Mouse (Mus musculus) kidney, postnatal 36 days (tissue): Measurements from ENCODE around the gene Tmc1.

Experiments
- DNase-seq, 2 experiments: peaks; one replicate each; pipeline ENCODE4 v3.0.0; 2021 to 2022; ENCODE audit warnings: mixed read lengths in 2 of 2

Gene Tmc1

DNA sequence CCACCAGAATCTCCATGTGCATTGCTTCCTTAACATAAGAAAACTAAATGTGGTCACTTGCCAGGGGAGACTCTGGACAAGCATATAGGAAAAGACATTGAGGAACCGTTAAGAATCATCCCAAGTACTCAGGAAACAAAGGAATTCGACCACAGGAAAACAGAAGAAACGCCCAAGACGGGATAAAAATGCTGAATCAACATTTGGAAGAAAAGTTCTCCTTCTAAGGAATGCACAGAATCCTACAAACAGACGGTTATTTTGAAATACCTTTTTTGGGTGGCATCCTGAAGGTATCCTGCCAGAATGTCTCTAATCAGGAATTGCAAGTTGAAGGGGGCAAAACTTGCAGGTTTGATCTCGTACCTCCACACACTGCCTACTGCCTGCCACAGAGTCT lies at the start of gene Tmc1:
Gene Tmc1 (minus strand): TSS at position 329 of the 400 bp plus-strand sequence.
- no peak for DNase-seq

DNA sequence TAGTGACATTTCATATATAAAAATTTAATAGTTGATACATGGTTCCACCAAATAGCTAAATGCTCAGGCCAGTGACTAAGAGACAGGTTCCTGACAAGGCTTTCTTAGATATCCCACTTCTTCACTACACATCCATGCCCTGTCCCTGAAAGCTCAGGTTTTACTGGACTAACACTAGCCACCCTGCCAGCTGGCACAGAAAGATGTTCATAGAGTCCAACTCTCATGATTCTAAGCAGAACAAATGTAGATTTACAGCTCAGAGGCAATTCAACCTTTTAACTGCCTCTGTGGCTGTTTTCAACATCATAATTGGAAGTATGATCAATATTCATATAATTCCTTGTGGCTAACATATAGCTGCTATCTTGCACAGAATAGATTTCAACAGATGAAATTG lies 47.5 kb upstream of the Tmc1 start:
- DNase-seq = peak; percentile 8 to 35

DNA sequence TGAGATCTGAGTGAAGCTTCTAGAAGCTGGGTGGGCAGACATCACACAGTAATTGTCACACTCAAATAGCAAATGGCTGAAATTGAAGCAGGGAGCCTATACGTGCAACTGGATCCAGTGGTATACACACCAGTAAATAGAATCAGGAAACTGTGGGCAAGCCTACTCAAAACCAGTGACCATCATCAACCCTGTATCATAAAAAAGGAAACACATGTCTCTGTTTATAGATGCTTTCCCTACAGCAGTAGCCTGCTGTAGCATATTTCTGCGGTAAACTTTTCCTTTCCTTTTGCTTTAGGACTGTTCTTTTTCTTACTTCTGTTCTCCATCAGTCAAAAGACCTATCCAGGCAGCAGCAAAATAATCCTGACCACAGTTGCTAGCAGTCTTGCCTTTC lies 25.2 kb upstream of the Tmc1 start:
- DNase-seq = no peak

DNA sequence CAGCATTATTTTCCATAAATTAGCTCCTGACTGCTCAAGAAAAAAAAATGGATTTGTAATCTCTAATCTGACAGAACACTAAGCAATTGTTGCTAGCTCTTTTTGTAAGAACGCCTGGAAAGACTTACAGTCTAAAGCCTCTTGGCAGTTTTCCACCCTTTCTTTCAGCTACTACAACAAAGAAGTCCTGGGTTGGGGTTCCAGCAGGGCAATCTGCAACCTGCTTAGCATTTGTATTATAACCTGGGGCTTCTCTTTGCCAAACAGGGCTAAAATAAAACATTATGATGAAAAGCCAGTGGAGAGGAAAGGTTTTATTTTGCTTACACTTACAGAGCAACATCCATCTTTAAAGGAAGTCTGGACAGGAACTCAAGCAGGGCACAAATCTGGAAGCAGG lies 24.1 kb upstream of the Tmc1 start:
- no peak for DNase-seq

DNA sequence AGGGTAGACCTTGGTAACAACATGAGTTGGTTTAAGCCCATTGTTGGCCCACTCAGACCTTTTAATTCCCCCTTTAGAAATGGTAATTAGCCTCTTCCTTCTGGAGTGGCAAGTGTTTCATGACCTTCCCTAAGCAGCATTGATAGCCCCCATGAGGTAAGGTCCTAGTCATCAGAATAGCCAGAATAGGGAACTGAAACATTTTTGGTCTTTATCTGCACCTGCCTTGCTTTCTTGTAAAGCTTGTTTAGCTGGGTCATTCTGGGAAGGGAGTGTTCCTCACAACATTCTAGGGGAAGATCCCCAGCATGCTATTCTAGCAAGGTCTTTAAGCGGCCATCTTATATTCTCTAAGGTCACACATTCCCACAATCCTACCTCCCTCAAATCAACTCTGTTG lies 17.9 kb upstream of the Tmc1 start:
- DNase-seq = no peak

DNA sequence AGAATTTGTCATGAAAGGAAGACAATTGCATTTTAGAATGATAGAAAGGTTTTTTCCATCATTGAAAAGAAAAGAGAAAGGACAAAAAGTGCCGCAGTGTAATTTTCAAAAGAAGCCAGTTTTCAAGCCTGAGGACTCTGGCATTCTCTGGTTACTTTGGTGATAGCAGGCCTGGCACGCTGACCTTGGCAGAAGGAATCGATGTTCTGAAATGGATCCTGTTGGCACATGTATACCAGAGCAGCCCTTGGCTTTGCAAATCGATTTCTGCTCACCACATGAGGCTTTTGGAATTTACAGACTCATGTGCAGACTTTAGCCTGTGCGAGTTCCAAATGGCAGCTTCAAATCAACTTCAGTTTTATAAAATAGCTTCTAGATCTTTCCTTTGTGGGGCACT lies 813 bp upstream of the Tmc1 start:
- no peak for DNase-seq

DNA sequence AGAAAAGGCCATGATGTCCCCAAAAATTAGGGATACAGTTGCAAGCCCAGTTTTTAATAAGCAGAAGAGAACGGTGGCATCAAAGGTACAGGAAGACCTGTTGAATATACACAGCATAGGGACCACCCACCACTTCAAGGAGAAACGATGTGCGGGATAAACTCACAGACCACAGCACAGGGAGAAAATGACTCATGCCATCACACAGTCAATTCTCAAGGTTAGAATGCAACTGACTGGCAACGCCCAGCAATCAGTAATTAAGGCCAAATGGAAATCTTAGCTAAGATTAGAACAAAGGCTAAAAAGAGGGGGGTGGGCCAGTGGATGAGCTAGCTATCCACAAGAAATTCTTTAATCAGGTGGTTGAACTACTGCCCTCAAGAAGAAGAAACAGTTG lies 9.6 kb downstream of the Tmc1 start:
- no peak for DNase-seq

DNA sequence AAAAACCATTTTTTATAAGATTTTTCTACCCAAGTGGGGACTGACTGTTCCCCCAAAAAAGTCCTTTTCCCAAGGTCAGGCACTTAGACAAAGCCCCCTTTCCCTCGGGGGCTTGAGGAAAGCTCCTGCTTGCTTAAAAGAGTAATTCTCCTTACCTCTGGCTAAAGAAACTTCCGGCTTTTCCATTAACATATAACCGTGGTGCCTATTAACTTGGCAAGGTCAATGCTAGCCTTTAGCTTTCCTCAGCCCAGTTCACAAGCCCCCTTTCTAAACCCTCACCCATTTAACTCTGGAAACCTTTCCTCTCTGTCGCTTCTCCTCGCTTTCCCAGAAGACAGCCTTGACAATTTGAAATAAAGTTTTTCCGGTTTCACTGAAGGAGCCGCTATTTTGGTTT lies 29.7 kb downstream of the Tmc1 start:
- DNase-seq = no peak

DNA sequence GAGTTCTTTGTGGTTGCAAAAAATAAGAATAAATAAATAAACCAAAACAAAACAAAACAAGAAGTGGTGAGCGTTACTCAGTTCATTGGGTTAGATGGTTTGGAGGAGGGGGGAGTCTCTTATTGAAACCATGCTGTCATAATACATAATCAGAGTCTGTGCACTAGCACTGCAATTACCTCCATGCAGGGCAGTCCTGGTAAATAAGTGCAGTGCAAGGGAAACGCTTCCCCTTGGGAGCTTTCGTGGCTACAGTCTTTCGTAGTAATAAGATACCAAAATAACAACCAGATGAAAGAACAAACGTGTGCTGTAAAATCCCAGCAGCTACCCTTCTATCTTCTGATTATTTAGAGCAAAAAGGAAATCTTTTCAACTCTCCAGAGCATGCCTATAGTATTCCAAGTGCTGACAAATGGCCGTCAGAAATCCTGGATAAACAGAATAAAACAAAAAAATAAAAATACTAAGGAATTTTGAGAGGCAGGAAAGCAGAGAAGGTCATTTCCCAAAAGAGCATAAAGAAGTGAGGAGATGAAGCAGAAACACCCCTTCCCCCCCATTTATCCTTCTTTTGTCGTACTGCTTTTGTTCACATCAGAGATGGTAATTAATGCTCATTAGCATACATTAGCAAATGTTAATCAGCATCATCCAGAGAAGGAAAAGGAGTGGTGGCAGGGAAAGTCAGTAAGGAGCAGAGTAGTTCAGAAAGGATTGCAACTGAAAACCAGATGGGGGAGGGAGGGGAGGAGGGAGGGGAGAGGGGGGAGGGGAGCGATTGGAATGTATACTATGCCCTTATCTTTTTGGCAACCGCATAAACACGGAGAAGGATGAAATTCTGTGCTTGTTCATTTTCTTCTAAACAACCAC lies 30.4 kb downstream of the Tmc1 start:
- no peak for DNase-seq

DNA sequence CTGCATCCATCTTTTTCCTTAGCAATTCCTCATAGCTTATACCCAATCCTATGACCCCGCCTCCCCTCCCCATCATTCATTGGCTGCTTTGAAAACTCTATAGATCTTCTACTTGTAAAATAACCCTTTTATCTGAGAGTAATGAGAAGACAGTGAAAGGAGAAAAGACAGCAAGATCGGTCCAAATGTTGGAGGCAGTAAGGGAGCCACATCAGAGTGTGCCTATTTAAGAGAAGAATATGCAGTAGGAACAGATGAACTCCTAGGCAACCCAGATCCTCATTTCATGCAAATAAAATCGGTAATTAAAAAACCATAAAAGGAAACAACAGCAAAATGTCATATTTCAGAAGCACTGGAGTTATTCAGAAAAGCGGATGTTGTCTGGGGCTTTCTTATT lies 35.8 kb downstream of the Tmc1 start:
- DNase-seq = no peak

DNA sequence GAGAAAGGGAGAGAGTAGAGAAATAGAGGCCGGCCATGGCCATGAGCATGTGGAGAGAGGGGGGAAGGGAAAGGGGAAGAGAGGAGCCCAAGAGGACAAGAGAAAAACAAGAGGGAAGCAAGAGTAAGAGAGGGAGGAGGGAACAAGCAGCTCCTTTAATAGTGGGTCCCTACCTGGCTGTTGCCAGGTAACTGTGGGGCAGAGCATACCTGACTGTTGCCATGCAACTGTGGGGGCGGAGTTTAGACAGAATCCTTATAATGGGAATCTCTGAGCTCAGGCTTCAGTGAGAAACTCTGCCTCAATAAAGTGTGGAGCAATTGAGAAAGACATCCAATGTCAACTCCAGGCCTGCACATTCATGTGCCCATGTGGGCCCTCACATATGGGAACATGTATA lies 38.9 kb downstream of the Tmc1 start:
- DNase-seq = no peak

DNA sequence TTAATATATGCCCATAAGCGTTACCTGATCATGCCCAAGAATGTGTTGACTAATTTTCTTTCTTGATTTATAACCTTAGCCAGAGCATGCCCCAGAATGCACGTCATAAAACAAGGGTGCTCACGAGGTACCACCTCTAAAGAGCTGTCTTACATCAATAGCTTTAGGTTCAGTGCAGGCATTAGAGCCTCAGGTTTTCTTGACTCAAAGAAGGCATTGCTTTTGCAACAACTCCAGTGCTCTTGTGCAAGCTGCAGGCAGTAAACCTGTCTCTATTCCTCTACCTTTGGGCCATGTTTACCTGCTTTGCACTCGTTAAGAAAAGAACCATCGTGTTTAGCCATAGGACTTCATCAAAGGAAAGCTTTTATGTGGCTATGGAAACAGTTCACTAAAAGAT lies 43.6 kb downstream of the Tmc1 start:
- DNase-seq = no peak

DNA sequence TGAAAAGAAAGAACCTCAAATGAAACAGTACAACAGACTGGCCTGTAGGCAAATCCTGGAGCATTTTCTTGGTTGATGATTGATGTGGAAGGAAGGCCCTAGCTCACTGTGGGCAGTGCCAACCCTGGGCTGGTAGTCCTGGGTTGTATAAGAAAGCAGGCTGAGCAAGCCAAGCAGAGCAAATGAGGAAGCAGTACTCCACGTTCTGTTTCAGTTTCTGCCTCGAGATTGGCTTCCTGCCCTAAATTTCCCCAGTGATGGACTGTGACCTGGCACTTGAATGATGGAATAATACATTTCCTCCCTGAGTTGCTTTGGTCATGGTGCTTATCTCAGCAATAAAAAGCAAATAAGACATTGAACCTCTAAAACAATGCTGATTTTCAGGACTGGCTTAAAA lies 72.8 kb downstream of the Tmc1 start:
- DNase-seq = peak in 1 of 2 experiments; percentile 64

DNA sequence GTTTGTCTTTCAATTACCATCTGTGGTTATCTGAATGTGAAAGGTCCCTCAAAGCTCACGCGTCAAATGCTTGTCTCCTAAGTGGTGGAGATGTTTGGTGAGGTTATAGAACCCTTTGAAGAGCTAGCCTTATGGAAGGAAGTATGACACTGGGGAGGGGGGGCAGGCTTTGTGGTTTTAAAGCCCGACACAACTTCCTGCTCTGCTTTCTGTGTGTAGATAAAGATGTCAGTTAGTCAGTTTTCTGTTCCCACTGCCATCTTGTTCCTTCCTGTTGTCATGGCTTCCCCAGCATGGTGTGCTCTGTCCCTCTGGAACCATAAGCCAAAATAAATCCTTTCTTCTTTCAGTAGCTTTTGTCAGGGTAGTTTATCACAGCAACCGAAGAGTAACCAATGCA lies 78.1 kb downstream of the Tmc1 start:
- no peak for DNase-seq

DNA sequence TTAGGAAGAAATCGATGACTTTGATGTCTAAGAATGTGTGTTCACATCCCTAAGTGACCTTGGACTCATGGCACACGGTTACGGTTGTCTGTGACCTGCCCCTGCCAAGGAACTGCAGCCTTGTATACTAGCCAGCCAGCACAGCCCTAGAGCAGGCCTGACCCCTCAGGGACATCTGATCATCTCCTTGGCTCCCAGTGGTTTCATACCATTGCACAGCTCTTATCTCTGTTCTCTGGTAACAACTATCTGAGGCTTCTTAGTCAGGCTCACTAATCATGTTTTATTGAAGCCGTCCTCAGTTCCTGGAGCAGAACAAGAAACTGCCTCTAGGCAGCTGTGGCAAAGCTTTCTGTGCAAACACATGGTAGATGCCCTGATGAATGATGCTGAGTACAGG lies 92.2 kb downstream of the Tmc1 start:
- DNase-seq = no peak

DNA sequence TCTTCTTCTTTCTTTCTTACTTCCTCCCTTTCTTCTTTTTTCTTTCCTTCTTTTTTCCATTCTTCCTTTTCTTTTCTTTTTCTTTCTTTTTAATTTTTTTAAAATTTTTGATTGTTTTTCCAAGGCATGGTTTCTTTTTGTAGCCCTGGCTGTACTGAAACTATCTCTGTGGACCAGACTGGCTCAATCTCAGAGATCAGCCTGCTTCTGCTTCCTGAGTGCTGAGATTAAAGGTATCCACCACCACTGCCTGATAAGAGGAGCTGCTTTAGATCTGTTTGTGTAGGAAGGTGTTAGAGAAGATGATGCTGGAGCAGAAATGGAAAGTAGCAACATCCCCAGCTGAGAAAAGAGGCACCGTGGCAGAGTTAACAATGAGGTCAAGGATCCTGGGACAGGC lies 93.7 kb downstream of the Tmc1 start:
- DNase-seq = no peak

DNA sequence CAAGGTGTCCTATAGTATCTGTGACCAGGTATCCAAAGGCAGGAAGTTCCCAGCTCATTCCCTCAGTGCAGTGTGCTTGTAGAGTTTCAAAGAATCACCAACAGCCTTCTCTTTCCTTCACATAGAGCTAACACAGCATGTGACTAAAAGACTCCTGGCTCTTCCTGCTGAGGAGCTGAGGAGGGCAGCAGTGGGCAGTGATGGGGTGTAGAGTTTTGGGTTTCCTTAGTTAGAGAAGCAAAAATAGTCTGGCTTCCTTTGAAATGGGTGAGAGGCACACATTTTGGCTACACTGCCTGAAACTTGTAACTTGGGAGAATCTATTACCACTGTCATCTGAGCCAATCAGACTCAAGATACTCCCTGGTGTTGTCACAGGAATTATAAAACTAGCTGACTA lies 96.2 kb downstream of the Tmc1 start:
- DNase-seq = no peak

DNA sequence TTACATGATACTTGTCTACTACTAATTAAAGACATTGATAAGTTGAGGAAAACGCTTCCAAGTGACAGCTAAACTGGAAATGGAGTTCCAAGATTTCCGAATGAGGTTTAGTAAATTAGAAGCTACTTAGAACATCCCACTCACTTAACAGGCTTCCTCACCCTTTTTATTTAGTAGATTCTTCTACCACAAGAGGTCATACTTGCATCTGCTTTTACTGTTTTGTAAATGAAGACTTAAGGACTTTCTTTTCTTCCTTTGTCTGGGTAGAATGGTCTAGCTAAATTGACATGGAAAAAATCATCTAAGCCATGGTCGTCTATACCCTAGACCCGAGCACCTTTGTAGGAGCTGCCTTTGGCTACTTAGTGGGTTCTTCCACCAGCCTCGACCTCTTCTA lies 105.1 kb downstream of the Tmc1 start:
- no peak for DNase-seq

DNA sequence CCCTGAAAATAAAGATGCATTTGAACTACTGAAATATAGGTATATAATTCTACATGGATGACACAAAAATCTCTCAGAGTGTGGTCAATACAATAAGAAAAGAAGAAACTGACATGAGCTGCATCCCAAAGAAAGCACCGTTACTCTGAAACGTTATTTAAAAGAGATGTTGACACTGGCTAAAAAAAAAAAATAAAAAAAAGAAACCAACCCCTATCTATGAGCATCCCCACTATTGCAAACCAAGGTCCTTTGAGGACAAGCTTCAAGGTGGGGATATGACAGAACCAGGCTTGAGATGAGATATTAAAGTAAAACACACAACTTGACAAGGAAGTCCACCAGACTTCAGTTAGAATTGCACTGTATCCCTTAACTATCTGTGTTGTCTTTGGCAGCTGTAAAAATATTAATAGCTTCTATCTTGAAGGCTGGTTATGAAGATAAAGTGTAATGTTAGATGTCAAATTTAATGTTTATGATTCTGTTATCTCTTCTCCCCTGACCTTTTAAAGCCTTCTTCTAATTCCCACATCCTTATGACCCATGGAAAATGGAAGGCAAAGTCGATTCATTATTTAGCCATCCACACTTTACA lies 106.4 kb downstream of the Tmc1 start:
- DNase-seq = no peak

DNA sequence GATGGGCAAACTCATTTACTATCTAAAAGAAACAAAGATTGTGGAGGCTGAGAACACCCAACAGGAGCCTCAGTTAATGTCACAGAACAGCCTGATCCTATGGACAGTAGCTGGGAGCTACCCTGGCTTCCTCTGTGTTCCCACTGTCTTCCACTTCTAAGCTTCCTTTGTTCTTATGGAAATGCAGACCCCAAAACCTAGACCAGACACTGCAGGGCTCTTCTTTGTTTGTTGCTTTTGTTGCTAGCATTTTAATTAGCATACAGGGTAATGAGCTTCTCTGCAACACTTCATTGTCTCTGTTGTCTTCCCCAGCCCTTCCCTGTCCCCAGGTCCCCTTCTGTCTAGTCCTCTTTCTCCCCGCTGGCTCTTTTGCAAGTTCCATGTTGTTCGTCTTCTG lies 116.6 kb downstream of the Tmc1 start:
- no peak for DNase-seq

DNA sequence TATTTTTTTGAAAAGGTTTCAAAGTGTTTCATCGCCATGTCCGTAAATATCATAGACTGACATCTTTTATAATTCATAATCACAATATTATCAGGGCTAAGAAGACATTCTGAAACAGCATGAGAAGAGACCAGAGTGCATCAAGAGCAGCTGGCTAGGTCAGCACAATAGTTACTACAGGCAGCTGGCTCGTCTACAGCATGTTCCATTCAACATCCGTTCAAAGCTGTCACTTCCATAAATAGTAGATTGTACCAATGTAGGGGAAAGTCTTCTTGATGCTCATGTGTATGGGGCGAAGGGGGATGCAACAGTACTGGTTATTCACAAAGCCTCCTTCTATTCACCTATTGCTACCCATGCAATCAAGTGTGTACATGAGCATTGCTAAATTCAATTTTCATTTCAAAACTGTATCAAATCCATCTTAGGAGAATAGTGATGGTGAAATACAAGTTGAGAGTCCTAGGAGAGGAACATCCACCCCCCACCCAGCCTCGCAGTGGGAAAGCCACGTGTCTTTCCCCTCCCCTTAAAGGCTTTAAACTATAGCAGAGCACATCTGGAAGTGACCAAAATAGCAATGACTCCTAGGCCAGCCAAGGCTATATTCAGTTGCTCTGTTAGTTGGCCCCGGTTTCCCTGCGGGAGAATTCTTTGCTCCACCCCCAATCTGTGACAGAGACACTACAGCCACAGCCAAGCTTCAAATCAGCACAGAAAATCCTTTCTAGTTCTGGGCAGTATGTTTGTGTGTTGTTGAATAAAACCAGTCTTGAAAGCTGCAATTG lies 117.8 kb downstream of the Tmc1 start:
- DNase-seq = peak; percentile 3 to 11

DNA sequence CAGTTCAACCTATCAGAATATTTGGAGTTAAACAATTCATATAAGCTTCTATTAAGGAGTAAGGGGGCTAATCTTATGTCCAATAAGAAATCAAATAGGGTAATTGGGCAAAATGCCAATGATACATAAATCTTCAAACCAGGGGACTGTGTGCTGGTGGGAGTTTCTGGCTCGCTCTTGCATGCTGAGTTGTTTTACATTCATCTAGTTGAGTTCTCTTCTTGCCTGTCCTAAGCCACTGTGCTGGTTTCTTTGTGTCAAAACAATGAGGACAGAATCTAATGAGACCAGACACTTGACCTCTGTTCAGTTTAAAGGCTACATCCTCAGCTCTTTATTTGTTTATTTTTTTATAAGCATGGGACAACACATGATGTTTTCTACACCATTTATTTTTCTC lies 119.1 kb downstream of the Tmc1 start:
- no peak for DNase-seq

DNA sequence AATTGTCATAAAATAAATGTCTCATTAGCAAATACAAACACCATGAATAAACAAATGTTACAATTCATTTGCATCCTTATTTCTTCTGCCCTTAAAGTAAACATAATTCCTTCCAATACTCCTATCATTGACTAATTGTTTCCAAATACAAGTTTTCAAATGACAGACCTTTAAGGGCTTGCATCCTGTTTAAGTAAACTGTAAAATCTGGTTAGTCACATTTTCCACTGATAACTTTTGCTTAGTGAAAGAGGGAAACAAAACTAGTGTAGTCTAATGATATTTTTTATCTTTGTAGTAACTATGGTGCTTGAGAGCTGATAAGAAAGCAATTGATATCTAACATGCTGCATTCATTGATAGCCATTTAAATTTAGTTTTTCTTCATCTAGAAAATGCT lies 154.5 kb downstream of the Tmc1 start:
- DNase-seq = no peak

DNA sequence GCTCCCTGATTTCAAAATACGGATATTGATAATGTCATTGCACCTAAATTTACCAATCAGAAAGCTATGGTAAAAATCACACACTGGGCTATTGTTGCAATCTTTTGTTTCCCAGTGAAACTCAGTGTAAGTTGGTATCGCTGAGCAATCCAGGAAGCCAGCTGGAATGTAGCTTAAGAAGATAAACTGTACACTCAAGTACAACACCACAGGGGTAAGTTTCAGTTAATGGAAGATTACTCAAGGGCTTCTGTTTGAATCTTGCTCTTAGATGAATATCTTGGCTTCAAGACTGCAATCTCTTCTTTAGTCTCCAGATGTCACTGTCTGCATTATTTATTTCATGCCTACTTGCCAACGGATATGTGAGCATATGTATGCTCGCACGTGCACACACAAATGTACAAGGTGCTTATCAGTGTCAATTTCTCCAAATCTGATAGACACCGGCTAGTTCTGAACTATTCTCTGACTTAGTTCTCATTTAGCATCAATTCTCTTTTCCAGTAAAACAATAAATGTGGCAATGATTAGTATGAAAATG lies 156.4 kb downstream of the Tmc1 start:
- DNase-seq = peak; percentile 5 to 6
